Mouse (Mus musculus) gastrocnemius, postnatal 4 days (tissue): ENCODE measurements around the gene Aatk. TPM values are rescaled to one million over a fixed set of nuclear protein-coding genes. Genes with fewer than 3 reads are reported as not detected.

ENCODE experiments used
- DNase-seq, 2 experiments: peaks; one replicate each; pipeline ENCODE4 v3.0.0; 2021 to 2022; ENCODE audit warnings: low spot score in 2 of 2, mixed read lengths in 2 of 2
- microRNA-seq: library from miRNA; unstranded; fragments of <30 nt; microRNA quantifications from one replicate; pipeline ENCODE4 v1.2.0, GENCODE M21; 2021
- total RNA-seq, 2 experiments: library from RNA; stranded (reverse); gene quantifications; 2 replicates each; pipeline ENCODE4 v1.2.3; 2021

Gene Aatk
- total RNA-seq, 2 experiments from 2014 or later: 25.9 to 29.2 TPM

GRCm38 (mm10) chr11:119960671-119961070 lies 86.3 kb downstream of the Aatk start:
- DNase-seq: no peak

GRCm38 (mm10) chr11:119959714-119960113 lies 87.3 kb downstream of the Aatk start:
- DNase-seq: no peak

GRCm38 (mm10) chr11:119958856-119959255 lies 88.1 kb downstream of the Aatk start:
- no peak for DNase-seq

Small RNA genes within 50 kb of the gene (microRNA-seq; reads per million reads assigned to microRNA genes)
- gene Gm25948: not detected
- gene Mir3065: not detected
- gene Mir338: not detected

Other genes with a start within 250 kb of the Aatk start
- gene Chmp6, start 133.7 kb downstream of the Aatk start, total RNA-seq: 10 to 100 TPM; 37.3 to 37.9 TPM
- gene Baiap2, start 104.4 kb downstream of the Aatk start, total RNA-seq: 1 to 10 TPM; 8.1 to 8.5 TPM
- gene Cep131, start 39.7 kb upstream of the Aatk start, total RNA-seq: 10 to 100 TPM; 22.5 to 24.4 TPM
- gene Tepsin, start 51.6 kb upstream of the Aatk start, total RNA-seq: 1 to 10 TPM; 8.7 to 9.6 TPM
- 10 to 100 TPM; 44.2 to 44.3 TPM for gene Ndufaf8, start 51.8 kb upstream of the Aatk start, total RNA-seq
- gene Slc38a10, start 104.2 kb upstream of the Aatk start, total RNA-seq: 100 to 1,000 TPM in 1 of 2 experiments, 10 to 100 TPM in 1; 88.6 to 100 TPM
- 10 to 100 TPM; 13.6 to 15.1 TPM for gene Bahcc1, start 185.8 kb upstream of the Aatk start, total RNA-seq